Comparison of ENCODE assay signal across 9 mouse cellular contexts in genomic region chr11:120648001-120648476, GRCm38 (mm10). TPM values are rescaled to one million over a fixed set of nuclear protein-coding genes. Genes with fewer than 3 reads are reported as not detected.
DNase-seq lines count a peak whose midpoint lies in the region; ATAC-seq and TF ChIP-seq lines count a peak whose summit lies in the region.
"Had no signal": no experiment of that assay in that cellular context is flagged by ENCODE, and none has a peak within 500 bp of the region (broad histone marks: within the 10 kb centered on the region; RNA-seq: fewer than 3 reads in every experiment).

Myadml2 (minus strand) TSS chr11:120648158.

- WGBS in midbrain, embryonic 15.5 days = 8% methylated on average over 13 of the region's 13 CpGs

- dilution Hi-C loops in CH12.LX (cut with MboI; ENCODE audit: extremely low pct_ligation_motif_present, extremely low pct_unique_long_range_greater_than_20kb, low sequenced_read_pairs) = no loop called here

- in situ Hi-C loops in CH12.LX (cut with MboI; ENCODE audit: low pct_ligation_motif_present, low pct_unique_long_range_greater_than_20kb, low sequenced_read_pairs) = no loop called here

- no peaks in the 10 kb centered on the region for H3K79me2 ChIP-seq in CH12.LX (replicated peaks; ENCODE audit: control insufficient read depth, extremely low read depth, insufficient read depth, poor library complexity, severe bottlenecking)

- H3K9me3 ChIP-seq in erythroblast, embryonic 14.5 days (ENCODE audit: control insufficient read depth, low read length) = no peaks in the 10 kb centered on the region
- no peaks in the 10 kb centered on the region for H3K9me3 ChIP-seq in CH12.LX (replicated peaks; ENCODE audit: low read length)
- no peaks in the 10 kb centered on the region for H3K9me3 ChIP-seq in midbrain, embryonic 15.5 days

- H3K27me3 ChIP-seq in erythroblast, embryonic 14.5 days (ENCODE audit: control insufficient read depth) = peaks cover 46% of the 10 kb centered on the region
- H3K27me3 ChIP-seq in CH12.LX (replicated peaks) = peaks cover 3% of the 10 kb centered on the region
- H3K27me3 ChIP-seq in midbrain, embryonic 15.5 days (replicated peaks) = peaks cover 10% of the 10 kb centered on the region; the same call in 1 of the 2 replicates

- no peaks in the 10 kb centered on the region for H3K36me3 ChIP-seq in erythroblast, embryonic 14.5 days (ENCODE audit: control insufficient read depth)
- H3K36me3 ChIP-seq in CH12.LX (replicated peaks in 1 of 2; ENCODE audit: control insufficient read depth in 1 of 2, insufficient read depth in 1 of 2, low read length in 1 of 2) = no peaks in the 10 kb centered on the region
- no peaks in the 10 kb centered on the region for H3K36me3 ChIP-seq in midbrain, embryonic 15.5 days (replicated peaks)

- DNase-seq in CH12.LX (ENCODE audit: extremely low read depth) = peak; percentile 85
- peak; percentile 61 for DNase-seq in embryo, embryonic 10.5 days (ENCODE audit: low spot score)
- DNase-seq in heart, adult 18-20 months = peak; percentile 72
- DNase-seq in kidney, postnatal 4 days = peak; percentile 51 to 54
- DNase-seq in yolk sac, embryonic 10.5 days (ENCODE audit: low spot score) = peak; percentile 59

- ATAC-seq in erythroblast, adult 5-6 weeks (replicated peaks; ENCODE audit: low FRiP score, poor library complexity, severe bottlenecking) = no peak
- ATAC-seq in midbrain, embryonic 15.5 days (replicated peaks) = no peak

- peak within 1 kb of the TSS; percentile 74 for H3K4me2 ChIP-seq in CH12.LX (ENCODE audit: insufficient read depth, low read depth, poor library complexity, severe bottlenecking)
- peak within 1 kb of the TSS; percentile 50 for H3K4me2 ChIP-seq in midbrain, embryonic 15.5 days

- H3K4me1 ChIP-seq in erythroblast, embryonic 14.5 days (ENCODE audit: control insufficient read depth) = peaks cover 21% of the 10 kb centered on the region
- peaks cover 12 to 31% of the 10 kb centered on the region in 2 experiments for H3K4me1 ChIP-seq in CH12.LX (ENCODE audit: control insufficient read depth in 1 of 2, insufficient read depth in 2 of 2)
- peaks cover 14% of the 10 kb centered on the region for H3K4me1 ChIP-seq in midbrain, embryonic 15.5 days

- TF ChIP-seq RAD21 in CH12.LX (IDR thresholded peaks at IDR 0.05; ENCODE audit: low read depth, low read length) = peak; percentile 0

- peak; percentile 41; the same call in 1 of the 2 replicates for TF ChIP-seq EP300 in CH12.LX (IDR thresholded peaks at IDR 0.05; ENCODE audit: low read length)

- peak in 1 of 2 experiments; percentile 42; a peak in 2 of 4 replicates for TF ChIP-seq CTCF in CH12.LX (conservative IDR thresholded peaks at IDR 0.05 in 1 of 2, IDR thresholded peaks at IDR 0.05 in 1 of 2; ENCODE audit: low read depth in 2 of 2, low read length in 2 of 2)

- peak within 1 kb of the TSS; percentile 27 for H3K4me3 ChIP-seq in erythroblast, embryonic 14.5 days (replicated peaks)
- H3K4me3 ChIP-seq in CH12.LX (replicated peaks in 1 of 3; ENCODE audit: low read depth in 2 of 3, low read length in 2 of 3, poor library complexity in 1 of 3) = peak within 1 kb of the TSS; percentile 35 to 46 (median 40)
- H3K4me3 ChIP-seq in midbrain, embryonic 15.5 days = peak within 1 kb of the TSS; percentile 20

- TF ChIP-seq POLR2A in CH12.LX (IDR thresholded peaks at IDR 0.05; ENCODE audit: low read depth, low read length) = no peak

- H3K27ac ChIP-seq in CH12.LX (ENCODE audit: insufficient read depth, low read depth) = peak within 1 kb of the TSS; percentile 18; the same call in 1 of the 2 replicates
- H3K27ac ChIP-seq in midbrain, embryonic 15.5 days = no peak within 1 kb of the TSS

- H3K9ac ChIP-seq in CH12.LX (ENCODE audit: insufficient read depth, low read depth) = no peak within 1 kb of the TSS
- H3K9ac ChIP-seq in midbrain, embryonic 15.5 days = peak within 1 kb of the TSS; percentile 29; the same call in 1 of the 2 replicates

TF ChIP-seq in CH12.LX, 34 proteins besides CTCF, POLR2A, EP300 and RAD21:
- TF ChIP-seq MEF2A (IDR thresholded peaks at IDR 0.05; ENCODE audit: borderline replicate concordance, low read depth, low read length) (peak; percentile 95), KAT2A (IDR thresholded peaks at IDR 0.05; ENCODE audit: insufficient replicate concordance, low read length) (no peak), MXI1 (IDR thresholded peaks at IDR 0.05; ENCODE audit: low read depth, low read length) (peak; percentile 48; the same call in 1 of the 2 replicates), JUND (conservative IDR thresholded peaks at IDR 0.05; ENCODE audit: low read depth, low read length) (0 out of 2 replicates have a peak, but pooled peaks have one; percentile 8), ZMIZ1 (IDR thresholded peaks at IDR 0.05; ENCODE audit: low read depth, low read length) (no peak), NELFE (IDR thresholded peaks at IDR 0.05; ENCODE audit: low read depth, low read length) (no peak), TCF12 (IDR thresholded peaks at IDR 0.05; ENCODE audit: low read depth, low read length) (peak; percentile 75), MAZ (IDR thresholded peaks at IDR 0.05; ENCODE audit: low read depth, low read length) (peak; percentile 79; the same call in 1 of the 2 replicates), ELF1 (IDR thresholded peaks at IDR 0.05; ENCODE audit: low read depth, low read length) (peak; percentile 27; the same call in 1 of the 2 replicates), USF2 (conservative IDR thresholded peaks at IDR 0.05; ENCODE audit: low read depth, low read length) (no peak), MAX (IDR thresholded peaks at IDR 0.05; ENCODE audit: low read length) (no peak), SMC3 (IDR thresholded peaks at IDR 0.05; ENCODE audit: low read depth, low read length) (no peak), ETS1 (conservative IDR thresholded peaks at IDR 0.05; ENCODE audit: low read depth, low read length) (peak; percentile 61; the same call in 1 of the 2 replicates), CHD2 (IDR thresholded peaks at IDR 0.05; ENCODE audit: low read length) (peak; percentile 93), HCFC1 (IDR thresholded peaks at IDR 0.05; ENCODE audit: low read depth, low read length) (peak; percentile 32; the same call in 1 of the 2 replicates), RCOR1 (conservative IDR thresholded peaks at IDR 0.05; ENCODE audit: low read depth, low read length) (peak; percentile 46; the same call in 1 of the 2 replicates), IRF4 (IDR thresholded peaks at IDR 0.05; ENCODE audit: low read depth, low read length) (peak; percentile 65), BHLHE40 (IDR thresholded peaks at IDR 0.05; ENCODE audit: low read depth, low read length) (peak; percentile 45; the same call in 1 of the 2 replicates)

RNA-seq across cellular contexts. Expression of gene Myadml2, which starts in this region (rescaled TPM):
- polyA plus RNA-seq in erythroblast, embryonic 14.5 days (2012) = not detected in 2 replicates
- total RNA-seq in erythroblast, adult 5-6 weeks (2015; ENCODE audit: low replicate concordance) = not detected in 2 replicates
- not detected in 2 replicates for total RNA-seq in erythroblast, adult 5-6 weeks (2017; ENCODE audit: low replicate concordance)
- total RNA-seq in CH12.LX (2012; rRNA removed) (0.68 and 0.88 TPM in 2 replicates), CH12.LX (2014; rRNA removed) (not detected in 2 replicates)
- polyA plus RNA-seq in CH12.LX (2012; ENCODE audit: insufficient read length, low read depth) = not detected in 2 replicates
- 10 to 100 TPM; 77.0 to 81.2 TPM for total RNA-seq in heart, adult 18-20 months (2021)
- polyA plus RNA-seq in midbrain, embryonic 15.5 days (2015; fragmentation: Nextera tagmentation; extraction: Ambion mirVana) = 0.90 and 1.2 TPM in 2 replicates
- total RNA-seq: MEL had no signal

Comparison
In these comparisons a context has a peak if more than half of its experiments do, and no peak if none do; other contexts are left out.
1. RNA of gene Myadml2 (total RNA-seq): 77.0 to 81.2 TPM in heart, adult 18-20 months; 0.68 to 0.88 TPM in CH12.LX and not detected in erythroblast, adult 5-6 weeks; every median in the first group is over 10 times any median in the second.
2. Peak in DNase-seq, H3K4me3 ChIP-seq, H3K27ac ChIP-seq and H3K4me2 ChIP-seq in CH12.LX; RNA of the gene not detected or under 1 TPM.
3. Peak in every context shown above with its lines, with median percentiles within 50 percentile points of each other: H3K4me3 ChIP-seq and DNase-seq.